Mouse (Mus musculus) cerebellum, adult 11-12 months (tissue): ENCODE data around the gene Cetn3.
A peak's percentile ranks its signal among the peaks of the same experiment; 100 is the strongest.

Source experiments
- DNase-seq: peaks from one replicate; pipeline ENCODE4 v3.0.0; 2022

The Cetn3 gene

GRCm38 (mm10) chr13:81782971-81783404 lies at the start of gene Cetn3:
Gene Cetn3 (plus strand): TSS chr13:81783077.
- DNase-seq = peak; percentile 94

- DNase-seq = no peak
Observed at GRCm38 (mm10) chr13:81736606-81737005, 46.3 kb upstream of the Cetn3 start.

GRCm38 (mm10) chr13:81740898-81741297 lies 42.0 kb upstream of the Cetn3 start:
- no peak for DNase-seq

- no peak for DNase-seq
Observed at GRCm38 (mm10) chr13:81743391-81744091, 39.3 kb upstream of the Cetn3 start.

- no peak for DNase-seq
Observed at GRCm38 (mm10) chr13:81744092-81744396, 38.8 kb upstream of the Cetn3 start.

GRCm38 (mm10) chr13:81754878-81755277 lies 28.0 kb upstream of the Cetn3 start:
- no peak for DNase-seq

GRCm38 (mm10) chr13:81755324-81755723 lies 27.6 kb upstream of the Cetn3 start:
- no peak for DNase-seq

- no peak for DNase-seq
Observed at GRCm38 (mm10) chr13:81757058-81757660, 25.7 kb upstream of the Cetn3 start.

- no peak for DNase-seq
Observed at GRCm38 (mm10) chr13:81760379-81760778, 22.5 kb upstream of the Cetn3 start.

- peak; percentile 23 for DNase-seq
Observed at GRCm38 (mm10) chr13:81761566-81762186, 21.2 kb upstream of the Cetn3 start.

GRCm38 (mm10) chr13:81764173-81764572 lies 18.7 kb upstream of the Cetn3 start:
- no peak for DNase-seq

GRCm38 (mm10) chr13:81767038-81767659 lies 15.7 kb upstream of the Cetn3 start:
- peak; percentile 33 for DNase-seq

GRCm38 (mm10) chr13:81776217-81776616 lies 6.7 kb upstream of the Cetn3 start:
- DNase-seq = no peak

GRCm38 (mm10) chr13:81782475-81782874 lies 402 bp upstream of the Cetn3 start:
- no peak for DNase-seq

GRCm38 (mm10) chr13:81783405-81784342 lies 797 bp downstream of the Cetn3 start:
- DNase-seq = peak; percentile 97

GRCm38 (mm10) chr13:81785766-81786480 lies 3.0 kb downstream of the Cetn3 start:
- DNase-seq = peak; percentile 21

GRCm38 (mm10) chr13:81790160-81790559 lies 7.3 kb downstream of the Cetn3 start:
- DNase-seq = no peak

GRCm38 (mm10) chr13:81791861-81792260 lies 9.0 kb downstream of the Cetn3 start:
- DNase-seq = no peak

GRCm38 (mm10) chr13:81793850-81794249 lies 11.0 kb downstream of the Cetn3 start:
- DNase-seq = no peak

GRCm38 (mm10) chr13:81801121-81801520 lies 18.2 kb downstream of the Cetn3 start:
- no peak for DNase-seq

- DNase-seq = no peak
Observed at GRCm38 (mm10) chr13:81803713-81804112, 20.8 kb downstream of the Cetn3 start.

- DNase-seq = no peak
Observed at GRCm38 (mm10) chr13:81822750-81823149, 39.9 kb downstream of the Cetn3 start.
